Mouse (Mus musculus) cortical plate, adult 2 months (tissue): ENCODE results near the gene Ptprm.

Source experiments
- CTCF ChIP-seq: fragments of 200-500 bp; IDR thresholded peaks from 2 replicates; pipeline ENCODE4 v1.5.1; 2011; ENCODE audit warnings: mild to moderate bottlenecking, control low read depth, low read length; ENCODE audit not compliant: insufficient read depth; ENCODE audit errors: extremely low read depth
- POLR2A ChIP-seq: fragments of 200-500 bp; IDR thresholded peaks from 2 replicates; pipeline ENCODE4 v1.6.1; 2011; ENCODE audit warnings: mild to moderate bottlenecking, low read length, control low read depth; ENCODE audit not compliant: insufficient read depth; ENCODE audit errors: extremely low read depth

GRCm38 (mm10) chr17:66711221-66712016 lies 642.8 kb downstream of the Ptprm start:
- TF ChIP-seq POLR2A: no peak
- TF ChIP-seq CTCF: no peak
